Mouse (Mus musculus) mouse trophoblast stem cell (cell line): ENCODE measurements around the gene Prcc.
"Not testable (repeated sequence)": the region's sequence is repeated elsewhere in the genome, so short reads cannot be mapped to it uniquely, and the experiment has no call there.

Experiments
- in situ Hi-C, 2 experiments: fragments of 300-500 bp; cut with MseI, MboI; formaldehyde crosslinking; loops; 2 replicates in 1 of 2; 3 replicates in 1 of 2; pipeline ENCODE4 v1.15.1; 2025

The Prcc gene

GRCm38 (mm10) chr3:87905880-87906485 lies 20.6 kb upstream of the Prcc start, which contains the start of gene Hdgf:
Gene Hdgf (plus strand): TSS chr3:87906321.
- in situ Hi-C loops: no loop called here

GRCm38 (mm10) chr3:87903821-87904220 lies 18.4 kb upstream of the Prcc start:
- in situ Hi-C loops: no loop called here

GRCm38 (mm10) chr3:87901959-87902358 lies 16.6 kb upstream of the Prcc start:
- in situ Hi-C loops: not testable (repeated sequence)

GRCm38 (mm10) chr3:87901036-87901624 lies 15.7 kb upstream of the Prcc start:
- in situ Hi-C loops: no loop called here

GRCm38 (mm10) chr3:87899776-87900175 lies 14.4 kb upstream of the Prcc start:
- in situ Hi-C loops: no loop called here

- in situ Hi-C loops: no loop called here
These were observed 13.9 kb upstream of the Prcc start for GRCm38 (mm10) chr3:87899266-87899665.

- in situ Hi-C loops: no loop called here
These were observed 8.0 kb upstream of the Prcc start for GRCm38 (mm10) chr3:87893367-87893905.

GRCm38 (mm10) chr3:87891481-87891880 lies 6.1 kb upstream of the Prcc start:
- in situ Hi-C loops: no loop called here

- in situ Hi-C loops: not testable (repeated sequence)
These were observed 2.0 kb upstream of the Prcc start for GRCm38 (mm10) chr3:87887400-87887799.

GRCm38 (mm10) chr3:87886416-87886815 lies 1.0 kb upstream of the Prcc start:
- in situ Hi-C loops: no loop called here

GRCm38 (mm10) chr3:87886004-87886365 lies 577 bp upstream of the Prcc start:
- in situ Hi-C loops: no loop called here

GRCm38 (mm10) chr3:87884708-87885251 lies 628 bp downstream of the Prcc start:
- in situ Hi-C loops: no loop called here

- in situ Hi-C loops: no loop called here
These were observed 1.1 kb downstream of the Prcc start for GRCm38 (mm10) chr3:87884291-87884690.

- in situ Hi-C loops: no loop called here
These were observed 7.7 kb downstream of the Prcc start for GRCm38 (mm10) chr3:87877730-87878129.

- in situ Hi-C loops: not testable (repeated sequence)
These were observed 21.3 kb downstream of the Prcc start for GRCm38 (mm10) chr3:87864111-87864510.

GRCm38 (mm10) chr3:87859813-87860212 lies 25.6 kb downstream of the Prcc start:
- in situ Hi-C loops: no loop called here

GRCm38 (mm10) chr3:87857666-87858065 lies 27.7 kb downstream of the Prcc start:
- in situ Hi-C loops: no loop called here

GRCm38 (mm10) chr3:87855936-87856335 lies 29.5 kb downstream of the Prcc start:
- in situ Hi-C loops: no loop called here

GRCm38 (mm10) chr3:87854795-87855568 lies 30.4 kb downstream of the Prcc start:
- in situ Hi-C loops: no loop called here

- in situ Hi-C loops: no loop called here
These were observed 36.3 kb downstream of the Prcc start for GRCm38 (mm10) chr3:87849117-87849516.

GRCm38 (mm10) chr3:87847680-87848079 lies 37.7 kb downstream of the Prcc start:
- in situ Hi-C loops: no loop called here

GRCm38 (mm10) chr3:87846650-87847110 lies 38.7 kb downstream of the Prcc start, which contains the start of gene Sh2d2a:
Gene Sh2d2a (plus strand): TSS chr3:87846755.
- in situ Hi-C loops: no loop called here
